In genomic region chr15:83539905-83540304, GRCm38 (mm10) we compare ENCODE assay signal across 10 mouse cellular contexts. TPM values are rescaled to one million over a fixed set of nuclear protein-coding genes. Genes with fewer than 3 reads are reported as not detected.
DNase-seq lines count a peak whose midpoint lies in the region; ATAC-seq lines count a peak whose summit lies in the region.
"Had no signal": no experiment of that assay in that cellular context is flagged by ENCODE, and none has a peak within 500 bp of the region (broad histone marks: within the 10 kb centered on the region; RNA-seq: fewer than 3 reads in every experiment).

No protein-coding gene starts in this region.

- H3K4me1 ChIP-seq in brown adipose tissue, adult 24 weeks (ENCODE audit: control insufficient read depth, insufficient read depth, insufficient read length, low read length): peaks cover 27% of the 10 kb centered on the region
- H3K4me1 ChIP-seq: embryonic facial prominence, embryonic 13.5 days; neural tube, embryonic 15.5 days had no signal

- no peak for ATAC-seq in CD4-positive, CD25-positive, alpha-beta regulatory T cell, adult 4 months

- H3K27ac ChIP-seq in brown adipose tissue, adult 24 weeks (replicated peaks; ENCODE audit: low read depth, low read length): peak overlapping the region; percentile 67
- H3K27ac ChIP-seq: embryonic facial prominence, embryonic 13.5 days; macrophage; neural tube, embryonic 15.5 days had no signal

- H3K4me3 ChIP-seq in brown adipose tissue, adult 24 weeks (ENCODE audit: insufficient read depth, low read depth, low read length): no peak overlapping the region
- H3K4me3 ChIP-seq: embryonic facial prominence, embryonic 13.5 days; neural tube, embryonic 15.5 days had no signal

- DNase-seq in heart, adult 11 months: peak; percentile 97
- peak; percentile 80 for DNase-seq in heart, postnatal 4 days
- DNase-seq in lung, postnatal 14 days: peak; percentile 69
- no peak for DNase-seq in embryo, embryonic 10.5 days (ENCODE audit: low spot score)
- no peak for DNase-seq in urinary bladder, postnatal 14 days (ENCODE audit: low spot score)

RNA-seq across cellular contexts. Expression of gene Bik, which starts 13.2 kb away (rescaled TPM):
- 4.1 TPM in 1 of 2 replicates, not detected in the other for polyA plus RNA-seq in brown adipose tissue, adult 24 weeks (2012; ENCODE audit: insufficient read depth, insufficient read length, missing spikeins)
- total RNA-seq in heart, postnatal 4 days (2021): 10 to 100 TPM; 22.8 to 28.0 TPM
- 1 to 10 TPM in 1 of 2 experiments, under 1 TPM in 1; 0.90 to 1.5 TPM for polyA plus RNA-seq in CD4-positive, CD25-positive, alpha-beta regulatory T cell, adult 4 months (2017; shearing (Covaris generic))
- polyA plus RNA-seq: macrophage had no signal

RNA-seq across cellular contexts. Expression of gene Tspo, which starts 23.5 kb away (rescaled TPM):
- 723 and 770 TPM in 2 replicates for polyA plus RNA-seq in brown adipose tissue, adult 24 weeks (2012; ENCODE audit: insufficient read depth, insufficient read length, missing spikeins)
- total RNA-seq in heart, postnatal 4 days (2021): 10 to 100 TPM; 78.3 to 85.3 TPM
- polyA plus RNA-seq in CD4-positive, CD25-positive, alpha-beta regulatory T cell, adult 4 months (2017; shearing (Covaris generic)): 100 to 1,000 TPM; 259 to 323 TPM

RNA-seq across cellular contexts. Expression of gene Mcat, which starts 23.7 kb away (rescaled TPM):
- polyA plus RNA-seq in brown adipose tissue, adult 24 weeks (2012; ENCODE audit: insufficient read depth, insufficient read length, missing spikeins): 29.1 and 29.6 TPM in 2 replicates
- total RNA-seq in heart, postnatal 4 days (2021): 10 to 100 TPM; 33.0 to 34.4 TPM
- 1 to 10 TPM; 2.3 to 3.2 TPM for polyA plus RNA-seq in CD4-positive, CD25-positive, alpha-beta regulatory T cell, adult 4 months (2017; shearing (Covaris generic))

RNA-seq across cellular contexts. Expression of gene Ttll1, which starts 29.2 kb away (rescaled TPM):
- polyA plus RNA-seq in brown adipose tissue, adult 24 weeks (2012; ENCODE audit: insufficient read depth, insufficient read length, missing spikeins): 6.0 and 7.2 TPM in 2 replicates
- 10 to 100 TPM; 20.7 to 24.3 TPM for total RNA-seq in heart, postnatal 4 days (2021)
- polyA plus RNA-seq in CD4-positive, CD25-positive, alpha-beta regulatory T cell, adult 4 months (2017; shearing (Covaris generic)): 10 to 100 TPM; 11.4 to 14.4 TPM

RNA-seq across cellular contexts. Expression of gene Ttll12, which starts 55.1 kb away (rescaled TPM):
- polyA plus RNA-seq in brown adipose tissue, adult 24 weeks (2012; ENCODE audit: insufficient read depth, insufficient read length, missing spikeins): 7.0 and 7.7 TPM in 2 replicates
- total RNA-seq in heart, postnatal 4 days (2021): 1 to 10 TPM; 9.3 TPM
- 10 to 100 TPM in 1 of 2 experiments, 1 to 10 TPM in 1; 9.0 to 12.2 TPM for polyA plus RNA-seq in CD4-positive, CD25-positive, alpha-beta regulatory T cell, adult 4 months (2017; shearing (Covaris generic))

Comparison
In these comparisons a context has a peak if more than half of its experiments do, and no peak if none do; other contexts are left out.
1. DNase-seq: peak in heart, adult 11 months (single experiment), heart, postnatal 4 days (single experiment) and lung, postnatal 14 days (single experiment); none in embryo, embryonic 10.5 days (single experiment) and urinary bladder, postnatal 14 days (single experiment).